Mouse (Mus musculus): Measurements from ENCODE around the gene Ddah1.

DNA sequence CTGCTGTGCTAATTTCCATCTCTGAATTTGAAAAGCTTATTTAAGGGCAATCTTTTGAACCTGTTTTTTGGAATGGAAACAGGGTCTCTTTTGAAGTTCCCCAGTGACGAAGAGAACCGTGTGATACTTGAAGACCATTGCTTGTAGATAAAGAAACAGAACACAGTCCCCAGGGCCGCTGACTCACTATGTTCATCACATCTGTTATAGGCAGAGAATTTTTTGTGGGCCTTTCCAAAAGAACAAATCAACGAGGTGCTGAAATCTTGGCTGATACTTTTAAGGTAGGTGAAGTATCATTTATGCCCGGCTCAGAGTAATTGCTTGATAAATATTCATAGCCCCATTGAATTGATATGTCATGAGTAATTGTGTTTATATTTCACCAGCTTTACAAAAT is 93.6 kb downstream of the Ddah1 start:
- no peak for TF ChIP-seq POLR2A (IDR thresholded peaks at IDR 0.05; ENCODE audit: insufficient read depth, low read depth, low read length)
- TF ChIP-seq CTCF (IDR thresholded peaks at IDR 0.05), result no peak
- TF ChIP-seq EP300 (IDR thresholded peaks at IDR 0.05; ENCODE audit: insufficient read depth, low read depth, low read length), result no peak
